Mouse (Mus musculus) forebrain, embryonic 15.5 days (tissue): ENCODE data around the gene Meaf6. TPM values are rescaled to one million over a fixed set of nuclear protein-coding genes. Genes with fewer than 3 reads are reported as not detected.

ENCODE experiments used
- ATAC-seq: fragments of 200-750 bp; cut with Nextera tagmentation; replicated peaks from 2 replicates; pipeline ENCODE4 v1.8.0; 2017; ENCODE audit warnings: mild to moderate bottlenecking, moderate TSS enrichment, moderate library complexity
- H3K27ac ChIP-seq: fragments of 300-500 bp; sonication (generic); replicated peaks from 2 replicates; pipeline ENCODE4 v1.5.1; 2015; ENCODE audit warnings: mild to moderate bottlenecking, inconsistent platforms
- H3K27me3 ChIP-seq: fragments of 300-500 bp; sonication (generic); 2 replicates; pipeline ENCODE4 v1.6.1; 2015; ENCODE audit warnings: inconsistent platforms
- H3K36me3 ChIP-seq: fragments of 300-500 bp; sonication (generic); 2 replicates; pipeline ENCODE4 v1.6.1; 2015; ENCODE audit warnings: mild to moderate bottlenecking, inconsistent platforms
- H3K4me1 ChIP-seq: fragments of 300-500 bp; sonication (generic); 2 replicates; pipeline ENCODE4 v1.6.1; 2015; ENCODE audit warnings: inconsistent platforms
- H3K4me2 ChIP-seq: fragments of 300-500 bp; sonication (generic); replicated peaks from 2 replicates; pipeline ENCODE4 v1.6.1; 2015; ENCODE audit warnings: mild to moderate bottlenecking, inconsistent platforms
- H3K4me3 ChIP-seq: fragments of 300-500 bp; sonication (generic); 2 replicates; pipeline ENCODE4 v1.5.1; 2015; ENCODE audit warnings: mild to moderate bottlenecking, inconsistent platforms
- H3K9ac ChIP-seq: fragments of 300-500 bp; sonication (generic); replicated peaks from 2 replicates; pipeline ENCODE4 v1.6.1; 2015; ENCODE audit warnings: mild to moderate bottlenecking, inconsistent platforms
- H3K9me3 ChIP-seq: fragments of 300-500 bp; sonication (generic); 2 replicates; pipeline ENCODE4 v1.6.1; 2016; ENCODE audit warnings: inconsistent platforms
- WGBS: fragments of 180-500 bp; shearing (Covaris S2); methylation state at CpG from one replicate; pipeline ENCODE4 v1.1.7; 2015; ENCODE audit warnings: mixed read lengths; 5-methylcytosine and 5-hydroxymethylcytosine counted together
- polyA plus RNA-seq: library from polyadenylated mRNA; unstranded; fragments of >200 nt; fragmentation: Nextera tagmentation; extraction: Ambion mirVana; gene quantifications from 2 replicates; pipeline ENCODE4 v1.2.1, GENCODE M21; 2015

Gene Meaf6
- polyA plus RNA-seq, result 151 and 153 TPM in 2 replicates

- ATAC-seq, result peak; percentile 94
- H3K9me3 ChIP-seq, result no peaks in the 10 kb centered on the region
- H3K4me3 ChIP-seq, result peak within 1 kb of the TSS; percentile 98
- peak within 1 kb of the TSS; percentile 98 for H3K9ac ChIP-seq
- H3K4me2 ChIP-seq, result peak within 1 kb of the TSS; percentile 91
- WGBS, result 2% methylated on average over 63 of the region's 63 CpGs
- peak within 1 kb of the TSS; percentile 99 for H3K27ac ChIP-seq
- peaks cover 19% of the 10 kb centered on the region for H3K36me3 ChIP-seq
- H3K4me1 ChIP-seq, result peaks cover 23% of the 10 kb centered on the region
- no peaks in the 10 kb centered on the region for H3K27me3 ChIP-seq
These were observed at the start of gene Meaf6 for GRCm38 (mm10) chr4:125084403-125085345. Meaf6 (plus strand) TSS chr4:125085134.

GRCm38 (mm10) chr4:125044454-125044853 is 40.5 kb upstream of the Meaf6 start:
- no peaks in the 10 kb centered on the region for H3K27me3 ChIP-seq
- no peak overlapping the region for H3K9ac ChIP-seq
- H3K36me3 ChIP-seq, result peaks cover 94% of the 10 kb centered on the region
- no peaks in the 10 kb centered on the region for H3K9me3 ChIP-seq
- no peak overlapping the region for H3K4me2 ChIP-seq
- H3K27ac ChIP-seq, result no peak overlapping the region
- H3K4me1 ChIP-seq, result no peaks in the 10 kb centered on the region
- 85% methylated on average over 7 of the region's 7 CpGs for WGBS
- no peak overlapping the region for H3K4me3 ChIP-seq
- no peak for ATAC-seq

- H3K9ac ChIP-seq, result no peak overlapping the region
- WGBS, result 97% methylated on average over 9 of the region's 9 CpGs
- H3K27me3 ChIP-seq, result no peaks in the 10 kb centered on the region
- no peak overlapping the region for H3K4me2 ChIP-seq
- H3K27ac ChIP-seq, result no peak overlapping the region
- ATAC-seq, result no peak
- H3K36me3 ChIP-seq, result peaks cover 51% of the 10 kb centered on the region
- H3K9me3 ChIP-seq, result no peaks in the 10 kb centered on the region
- H3K4me3 ChIP-seq, result no peak overlapping the region
- 0 out of 2 replicates have a peak, but pooled peaks cover 4% of the 10 kb centered on the region for H3K4me1 ChIP-seq
These were observed 29.5 kb upstream of the Meaf6 start for GRCm38 (mm10) chr4:125055385-125055784.

- no peak for ATAC-seq
- no peak overlapping the region for H3K4me2 ChIP-seq
- no peaks in the 10 kb centered on the region for H3K27me3 ChIP-seq
- no peak overlapping the region for H3K27ac ChIP-seq
- no peak overlapping the region for H3K4me3 ChIP-seq
- 0 out of 2 replicates have a peak, but pooled peaks cover 4% of the 10 kb centered on the region for H3K4me1 ChIP-seq
- no peaks in the 10 kb centered on the region for H3K9me3 ChIP-seq
- H3K36me3 ChIP-seq, result peaks cover 47% of the 10 kb centered on the region
- 95% methylated on average over 4 of the region's 4 CpGs for WGBS
- H3K9ac ChIP-seq, result no peak overlapping the region
These were observed 28.5 kb upstream of the Meaf6 start for GRCm38 (mm10) chr4:125056476-125056875.

GRCm38 (mm10) chr4:125057273-125057672 is 27.7 kb upstream of the Meaf6 start:
- no peaks in the 10 kb centered on the region for H3K9me3 ChIP-seq
- H3K36me3 ChIP-seq, result peaks cover 39% of the 10 kb centered on the region
- no peaks in the 10 kb centered on the region for H3K27me3 ChIP-seq
- no peak overlapping the region for H3K9ac ChIP-seq
- H3K27ac ChIP-seq, result no peak overlapping the region
- 67% methylated on average over 3 of the region's 3 CpGs for WGBS
- H3K4me2 ChIP-seq, result no peak overlapping the region
- H3K4me1 ChIP-seq, result 0 out of 2 replicates have a peak, but pooled peaks cover 4% of the 10 kb centered on the region
- no peak for ATAC-seq
- no peak overlapping the region for H3K4me3 ChIP-seq

- Histone ChIP-seq H3K27me3 (no peaks in the 10 kb centered on the region), H3K36me3 (peaks cover 33% of the 10 kb centered on the region), H3K4me2 (no peak overlapping the region), H3K4me1 (0 out of 2 replicates have a peak, but pooled peaks cover 4% of the 10 kb centered on the region), H3K27ac (no peak overlapping the region), H3K4me3 (no peak overlapping the region), H3K9me3 (no peaks in the 10 kb centered on the region), H3K9ac (no peak overlapping the region)
- ATAC-seq, result no peak
- 58% methylated on average over 5 of the region's 5 CpGs for WGBS
These were observed 26.9 kb upstream of the Meaf6 start for GRCm38 (mm10) chr4:125058033-125058432.

GRCm38 (mm10) chr4:125059025-125059424 is 25.9 kb upstream of the Meaf6 start:
- no peak overlapping the region for H3K27ac ChIP-seq
- peak overlapping the region; percentile 13 for H3K4me3 ChIP-seq
- H3K36me3 ChIP-seq, result peaks cover 23% of the 10 kb centered on the region
- H3K4me2 ChIP-seq, result peak overlapping the region; percentile 30
- H3K9ac ChIP-seq, result no peak overlapping the region
- no peaks in the 10 kb centered on the region for H3K9me3 ChIP-seq
- no peaks in the 10 kb centered on the region for H3K27me3 ChIP-seq
- H3K4me1 ChIP-seq, result 0 out of 2 replicates have a peak, but pooled peaks cover 4% of the 10 kb centered on the region
- peak; percentile 70; the same call in 1 of the 2 replicates for ATAC-seq
- WGBS, result 2% methylated on average over 8 of the region's 8 CpGs

GRCm38 (mm10) chr4:125063829-125064228 is 21.1 kb upstream of the Meaf6 start:
- Histone ChIP-seq H3K36me3 (peaks cover 2% of the 10 kb centered on the region; the same call in 1 of the 2 replicates), H3K27me3 (no peaks in the 10 kb centered on the region), H3K27ac (no peak overlapping the region), H3K4me1 (peaks cover 23% of the 10 kb centered on the region), H3K4me3 (no peak overlapping the region), H3K4me2 (no peak overlapping the region), H3K9me3 (no peaks in the 10 kb centered on the region), H3K9ac (no peak overlapping the region)
- ATAC-seq, result no peak
- WGBS, result 79% methylated on average over 8 of the region's 8 CpGs

- Histone ChIP-seq H3K4me1 (peaks cover 21% of the 10 kb centered on the region), H3K4me3 (peak within 1 kb of the TSS; percentile 59), H3K36me3 (peaks cover 17% of the 10 kb centered on the region), H3K4me2 (peak within 1 kb of the TSS; percentile 86), H3K9ac (peak within 1 kb of the TSS; percentile 62), H3K9me3 (no peaks in the 10 kb centered on the region), H3K27ac (peak within 1 kb of the TSS; percentile 53), H3K27me3 (no peaks in the 10 kb centered on the region)
- 2% methylated on average over 26 of the region's 26 CpGs for WGBS
- ATAC-seq, result peak; percentile 47; the same call in 1 of the 2 replicates
These were observed 19.2 kb upstream of the Meaf6 start, which contains the start of gene Dnali1 for GRCm38 (mm10) chr4:125065517-125066307. Dnali1 (minus strand) TSS chr4:125065703.

GRCm38 (mm10) chr4:125066490-125067370 is 18.2 kb upstream of the Meaf6 start, which contains the start of gene Snip1:
Snip1 (plus strand) TSS chr4:125066672.
- Histone ChIP-seq H3K9me3 (no peaks in the 10 kb centered on the region), H3K27me3 (no peaks in the 10 kb centered on the region), H3K4me1 (peaks cover 21% of the 10 kb centered on the region), H3K36me3 (peaks cover 27% of the 10 kb centered on the region), H3K4me3 (peak within 1 kb of the TSS; percentile 59), H3K27ac (peak within 1 kb of the TSS; percentile 53), H3K4me2 (peak within 1 kb of the TSS; percentile 86), H3K9ac (peak within 1 kb of the TSS; percentile 62)
- ATAC-seq, result peak; percentile 92
- 1% methylated on average over 78 of the region's 78 CpGs for WGBS

GRCm38 (mm10) chr4:125077700-125078099 is 7.2 kb upstream of the Meaf6 start:
- H3K4me1 ChIP-seq, result no peaks in the 10 kb centered on the region
- H3K4me3 ChIP-seq, result no peak overlapping the region
- 94% methylated on average over 2 of the region's 2 CpGs for WGBS
- no peak overlapping the region for H3K4me2 ChIP-seq
- no peak for ATAC-seq
- H3K9ac ChIP-seq, result no peak overlapping the region
- peaks cover 33% of the 10 kb centered on the region for H3K36me3 ChIP-seq
- no peaks in the 10 kb centered on the region for H3K27me3 ChIP-seq
- H3K9me3 ChIP-seq, result no peaks in the 10 kb centered on the region
- no peak overlapping the region for H3K27ac ChIP-seq
